Mouse (Mus musculus): ENCODE measurements around the gene Eya2.

DNA sequence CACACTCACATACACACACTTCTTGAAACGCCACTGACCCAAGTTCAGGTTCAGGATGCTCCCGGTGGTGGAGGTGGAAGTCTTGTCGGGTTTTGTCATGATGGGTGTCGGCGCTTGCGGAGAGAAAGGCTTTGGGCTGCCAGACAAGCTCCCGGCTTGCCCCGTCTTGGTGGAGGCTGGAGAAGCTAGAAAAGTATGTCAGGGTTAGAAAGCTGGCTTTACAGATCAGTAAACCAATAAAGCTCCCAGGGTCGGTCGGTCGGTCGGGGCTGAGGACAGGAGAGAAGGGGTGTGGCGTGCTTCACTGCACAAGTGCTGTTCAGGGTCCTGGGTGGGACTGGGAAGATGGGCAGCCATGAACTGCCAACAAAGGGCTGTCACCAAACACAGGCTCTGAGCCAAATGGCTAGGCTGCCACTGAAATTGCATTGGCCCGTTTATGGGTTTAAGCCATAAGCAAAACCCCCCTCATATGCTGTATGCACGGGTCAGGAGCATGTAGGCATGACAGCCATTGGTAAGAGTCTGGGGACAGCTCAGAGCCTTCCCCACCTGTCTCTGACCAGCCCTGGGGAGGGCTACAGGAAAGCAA, 225.8 kb downstream of the Eya2 start:
- TF ChIP-seq POLR2A (IDR thresholded peaks at IDR 0.05; ENCODE audit: low read depth, low read length) (no peak), CTCF (IDR thresholded peaks at IDR 0.05; ENCODE audit: borderline replicate concordance, insufficient read depth, low read length) (no peak)
